Mouse (Mus musculus) right cerebral cortex, postnatal 25 days (tissue): ENCODE results near the gene Spen.

Experiments
- DNase-seq: peaks from one replicate; pipeline ENCODE4 v3.0.0; 2022

The Spen gene

DNA sequence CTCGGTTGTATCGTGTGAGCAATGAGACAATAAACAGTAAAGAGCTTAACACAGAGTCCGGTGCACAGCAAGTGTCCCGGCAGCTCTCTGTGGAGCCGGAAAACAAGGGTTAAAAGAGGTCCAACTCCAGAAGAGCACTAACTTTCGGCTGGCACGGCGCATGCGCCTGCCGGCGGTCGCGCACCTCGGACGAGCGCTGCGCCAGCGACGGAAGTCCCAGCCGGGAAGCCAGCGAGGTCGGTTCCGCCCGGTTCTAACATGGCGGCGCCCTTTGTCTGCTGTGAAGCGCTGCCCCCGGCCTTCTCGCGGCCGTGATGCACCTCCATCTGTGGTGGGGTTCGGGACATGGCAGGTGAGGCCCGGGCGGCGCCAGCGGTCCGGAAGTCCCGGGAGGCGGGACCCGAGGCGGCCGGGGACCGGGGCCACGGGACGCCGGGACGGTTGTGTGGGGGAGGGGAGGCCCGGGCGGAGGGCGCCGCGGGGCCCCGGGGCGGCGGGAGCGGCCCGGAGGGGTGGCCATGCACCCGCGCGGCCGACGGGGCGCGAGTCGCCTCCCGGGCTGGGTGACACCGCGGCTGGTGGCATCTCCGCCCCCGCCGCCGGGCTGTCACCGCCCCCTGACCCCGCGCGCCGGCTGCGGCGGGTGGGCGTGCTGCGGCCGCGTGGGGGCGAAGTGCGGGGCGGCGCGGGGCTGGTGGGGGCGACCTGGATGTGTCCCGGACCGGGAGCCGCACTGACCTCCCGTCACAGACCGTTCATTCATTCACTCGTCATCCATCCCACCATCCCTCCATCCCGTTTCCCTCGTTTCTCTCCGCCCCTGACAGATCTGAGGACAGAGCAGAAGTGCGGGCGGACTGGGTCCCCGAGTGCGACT, 93.7 kb downstream of the Spen start, which contains the start of gene Zbtb17:
Gene Zbtb17, plus strand, starts transcription at position 204 of the 877 bp plus-strand sequence.
- peak; percentile 91 for DNase-seq

DNA sequence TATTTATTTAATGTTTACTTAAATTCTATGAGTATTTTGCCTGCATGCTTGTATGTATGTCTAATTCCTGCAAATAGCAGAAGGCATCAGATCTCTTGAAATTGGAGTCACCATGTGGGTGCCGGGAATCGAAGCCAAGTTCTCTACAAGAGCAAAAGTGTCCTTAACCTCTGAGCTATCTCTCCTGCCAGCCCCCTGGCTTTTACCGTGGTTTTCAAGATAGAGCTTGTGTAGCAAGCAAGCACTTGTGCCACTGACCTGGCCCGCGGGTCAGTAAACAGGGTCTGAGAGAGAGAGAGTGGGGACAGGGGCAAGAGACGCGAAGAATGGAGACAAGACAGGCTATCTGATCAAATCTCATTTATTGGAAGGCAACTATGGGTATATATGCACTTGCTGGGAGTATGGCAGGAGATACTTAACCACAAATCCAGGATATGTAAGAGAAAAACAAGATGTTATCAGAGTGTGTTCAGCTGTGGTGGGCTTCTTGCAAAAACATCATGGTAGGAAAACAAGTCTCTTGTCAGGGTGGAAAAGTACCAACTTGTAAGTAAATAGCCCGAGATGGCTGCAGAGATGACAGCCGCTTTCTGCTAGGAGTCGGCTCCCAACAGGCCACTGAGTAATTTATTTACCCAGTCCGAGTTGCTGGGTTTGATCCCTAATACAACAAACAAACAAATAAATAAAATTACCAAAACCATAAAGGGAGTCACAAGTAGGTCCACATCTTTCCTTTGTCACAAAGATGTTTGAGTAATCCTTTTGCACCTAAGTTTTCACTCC, 94.6 kb downstream of the Spen start:
- no peak for DNase-seq

DNA sequence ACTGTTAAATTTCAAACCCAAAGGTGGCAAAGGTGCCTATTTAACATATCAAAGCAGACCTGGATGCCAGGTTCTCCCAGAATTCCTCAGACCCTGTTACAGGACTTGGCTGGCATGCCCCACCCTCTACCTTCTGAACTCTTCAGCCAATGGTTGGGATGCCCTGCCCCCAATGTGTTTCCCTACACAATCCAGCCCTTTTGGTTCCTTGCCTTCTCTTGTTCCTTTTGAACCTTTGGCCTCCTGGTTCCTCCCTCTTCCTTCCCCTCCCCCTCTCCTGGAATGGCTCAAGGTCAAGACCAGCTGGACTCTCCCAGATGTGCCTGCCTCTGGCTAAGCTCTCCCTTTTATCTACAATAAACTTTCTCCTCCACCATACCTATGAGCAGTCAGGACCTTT, 97.5 kb downstream of the Spen start:
- DNase-seq: no peak

DNA sequence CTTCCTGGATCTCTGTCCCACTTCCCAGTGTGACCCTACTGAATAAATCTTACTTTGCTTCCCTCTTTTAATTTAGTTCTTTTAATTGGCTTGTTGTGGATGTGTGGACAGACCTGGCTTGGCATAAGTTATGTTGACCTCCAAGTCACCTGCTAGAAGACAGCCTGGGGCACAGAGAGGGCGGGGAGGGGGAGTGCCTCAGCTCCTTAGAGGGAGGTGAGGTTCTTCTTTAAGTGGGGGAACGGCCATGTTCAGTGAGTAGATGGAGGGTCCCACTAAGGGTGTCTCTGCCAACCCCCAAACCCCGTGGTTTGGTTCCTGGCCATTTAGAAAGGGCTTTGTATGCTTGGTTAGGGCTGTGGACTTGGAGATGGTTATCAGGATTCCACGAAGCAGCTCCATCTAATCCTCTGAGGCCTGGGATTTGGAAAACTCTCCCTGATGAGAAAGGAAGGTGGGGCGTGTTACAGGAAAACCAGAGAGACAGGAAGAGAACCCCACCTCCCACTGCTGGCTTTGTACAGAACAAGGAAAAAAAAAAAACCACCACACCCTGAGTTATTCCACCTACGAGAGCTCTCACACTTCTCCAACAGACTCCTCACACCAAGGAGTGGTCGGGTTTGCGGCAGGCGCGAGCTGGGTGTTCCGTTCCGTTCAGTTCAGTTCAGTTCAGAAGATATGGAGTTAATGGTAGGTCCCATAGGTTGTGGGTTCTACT, 99.2 kb downstream of the Spen start:
- no peak for DNase-seq

DNA sequence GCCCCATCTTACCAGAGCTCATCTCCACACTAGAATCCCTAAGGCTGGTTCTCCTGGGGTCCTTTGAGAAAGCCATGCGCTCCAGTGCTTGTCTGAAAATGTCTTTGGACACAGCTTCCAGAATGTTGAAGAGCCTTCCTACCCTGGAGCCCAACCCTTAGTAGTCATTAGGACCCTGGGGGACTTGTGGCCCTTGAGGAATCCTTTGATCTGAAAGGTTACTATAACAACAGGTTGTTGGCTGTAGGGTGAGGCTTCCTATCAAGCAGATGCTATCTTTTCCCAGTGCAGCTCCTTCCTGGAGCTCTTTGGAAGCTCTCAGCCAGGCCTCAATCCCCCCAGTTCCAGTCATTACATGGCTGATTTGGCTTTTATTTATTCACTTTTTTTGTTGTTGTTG, 102.4 kb downstream of the Spen start, which contains the start of gene Srarp:
Gene Srarp, minus strand, starts transcription at position 132 of the 400 bp plus-strand sequence.
- no peak for DNase-seq

DNA sequence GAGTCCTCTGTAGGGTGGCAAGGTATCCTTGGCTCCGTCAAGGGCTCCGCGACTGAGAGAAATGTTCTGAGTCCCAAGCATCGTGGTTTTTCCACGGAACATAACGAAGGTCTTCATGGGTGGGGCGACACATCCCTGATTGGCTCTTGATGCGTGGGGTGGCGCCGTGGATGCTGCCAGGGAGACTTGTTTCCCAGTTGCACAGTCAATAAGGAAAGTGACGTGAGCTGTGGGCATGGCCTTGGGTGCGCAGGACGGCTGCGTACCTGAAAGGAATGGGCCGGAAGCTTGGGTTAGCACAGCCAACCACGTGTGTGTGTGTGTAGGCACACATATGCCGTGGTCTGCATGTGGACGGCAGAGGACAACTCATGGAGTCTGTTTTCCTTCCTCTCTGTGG, 105.2 kb downstream of the Spen start:
- no peak for DNase-seq

DNA sequence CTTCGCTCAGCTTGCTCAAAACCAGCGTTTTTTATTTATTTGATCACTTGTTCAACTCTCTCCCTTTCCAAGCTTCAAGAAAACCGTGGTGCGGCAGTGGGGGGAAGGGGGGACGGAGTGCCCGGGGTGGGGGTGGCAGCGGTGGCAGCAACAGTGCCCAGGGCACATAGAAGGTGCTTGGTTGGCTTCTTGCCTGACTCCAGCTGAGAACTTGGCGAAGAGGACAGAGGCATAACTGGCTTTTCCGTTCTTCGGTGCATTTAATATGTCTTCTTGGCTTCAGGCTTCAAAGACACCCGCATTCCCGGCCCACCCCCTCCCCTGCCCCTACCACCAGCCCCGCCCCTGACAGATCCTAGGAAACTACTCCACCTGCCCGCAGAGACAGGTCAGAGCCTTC, 105.7 kb downstream of the Spen start:
- no peak for DNase-seq

DNA sequence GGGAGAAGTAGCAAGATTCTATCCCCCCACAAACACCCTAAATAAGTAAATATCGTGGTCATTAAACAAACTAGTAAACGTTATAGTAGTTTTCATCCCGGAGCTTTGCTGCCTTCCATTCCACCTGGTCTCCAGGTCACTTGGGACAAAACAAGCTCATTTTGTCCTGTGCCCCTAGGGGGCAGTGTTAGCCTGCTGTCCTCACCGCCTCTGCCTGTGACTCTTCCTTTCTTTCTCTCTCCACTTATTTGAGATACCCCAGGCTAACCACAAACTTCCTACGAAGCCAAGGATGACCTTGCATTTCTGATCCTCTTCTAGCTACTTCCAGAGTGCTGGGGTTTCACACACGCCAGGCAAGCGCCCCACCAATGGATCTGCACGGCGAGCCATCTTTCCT, 107.4 kb downstream of the Spen start:
- DNase-seq: peak; percentile 49

DNA sequence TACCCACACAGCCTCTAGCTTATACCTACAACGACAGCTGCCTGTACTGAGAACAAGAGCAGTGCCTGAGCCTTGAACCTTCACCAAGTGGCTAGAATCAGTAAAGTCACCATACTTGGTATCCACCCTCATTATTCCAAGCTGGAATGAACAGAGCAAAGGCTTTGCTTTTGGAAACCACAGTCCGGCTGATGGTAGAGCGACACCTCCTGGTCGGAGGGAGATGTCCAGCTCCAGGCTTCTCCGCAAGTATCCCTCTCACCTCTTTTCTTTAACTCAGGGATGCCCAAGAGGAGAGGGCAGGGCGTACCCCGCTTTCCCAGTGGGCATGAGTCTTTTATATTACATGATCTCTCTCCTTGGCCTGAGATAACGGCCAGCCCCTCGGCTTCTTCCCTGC, 108.5 kb downstream of the Spen start:
- DNase-seq: no peak

DNA sequence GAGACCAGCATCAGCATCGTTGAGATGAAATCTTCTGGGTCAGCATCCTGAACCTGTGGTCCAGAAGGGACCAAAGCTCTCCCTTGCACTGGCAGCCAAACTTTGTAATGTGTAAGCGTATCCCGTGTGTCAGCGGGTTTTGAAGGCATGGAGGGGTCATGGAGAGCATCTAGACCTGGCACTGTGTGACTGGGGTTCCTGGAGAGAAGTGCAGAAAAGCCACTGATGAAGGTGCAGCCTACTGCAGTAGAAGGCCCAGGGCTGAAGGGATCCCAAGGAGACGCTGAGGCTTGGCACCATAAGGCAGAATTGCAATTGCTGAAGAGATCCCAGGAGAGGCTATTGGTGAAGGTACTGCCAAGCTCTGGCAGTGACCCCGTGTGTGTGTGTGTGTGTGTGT, 109.0 kb downstream of the Spen start:
- no peak for DNase-seq

DNA sequence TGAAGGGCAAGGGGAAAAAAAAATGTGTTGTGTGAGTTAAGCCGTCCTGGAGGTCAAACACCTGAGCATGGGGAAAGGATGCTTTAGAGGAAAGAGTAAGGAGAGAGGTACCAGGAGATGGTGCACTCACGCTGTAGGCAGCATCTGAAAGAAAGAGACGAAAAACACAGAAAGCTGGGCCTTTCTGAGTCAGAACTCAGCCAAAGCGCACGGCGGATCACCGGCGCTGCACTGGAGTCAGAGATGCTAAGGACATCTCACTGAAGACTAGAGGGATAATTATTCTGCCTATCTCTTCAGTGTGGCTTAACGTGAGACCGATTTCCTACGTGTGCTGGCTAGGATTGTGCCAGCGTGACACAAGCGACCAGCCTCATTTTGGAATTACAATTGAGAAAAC, 110.5 kb downstream of the Spen start:
- no peak for DNase-seq

DNA sequence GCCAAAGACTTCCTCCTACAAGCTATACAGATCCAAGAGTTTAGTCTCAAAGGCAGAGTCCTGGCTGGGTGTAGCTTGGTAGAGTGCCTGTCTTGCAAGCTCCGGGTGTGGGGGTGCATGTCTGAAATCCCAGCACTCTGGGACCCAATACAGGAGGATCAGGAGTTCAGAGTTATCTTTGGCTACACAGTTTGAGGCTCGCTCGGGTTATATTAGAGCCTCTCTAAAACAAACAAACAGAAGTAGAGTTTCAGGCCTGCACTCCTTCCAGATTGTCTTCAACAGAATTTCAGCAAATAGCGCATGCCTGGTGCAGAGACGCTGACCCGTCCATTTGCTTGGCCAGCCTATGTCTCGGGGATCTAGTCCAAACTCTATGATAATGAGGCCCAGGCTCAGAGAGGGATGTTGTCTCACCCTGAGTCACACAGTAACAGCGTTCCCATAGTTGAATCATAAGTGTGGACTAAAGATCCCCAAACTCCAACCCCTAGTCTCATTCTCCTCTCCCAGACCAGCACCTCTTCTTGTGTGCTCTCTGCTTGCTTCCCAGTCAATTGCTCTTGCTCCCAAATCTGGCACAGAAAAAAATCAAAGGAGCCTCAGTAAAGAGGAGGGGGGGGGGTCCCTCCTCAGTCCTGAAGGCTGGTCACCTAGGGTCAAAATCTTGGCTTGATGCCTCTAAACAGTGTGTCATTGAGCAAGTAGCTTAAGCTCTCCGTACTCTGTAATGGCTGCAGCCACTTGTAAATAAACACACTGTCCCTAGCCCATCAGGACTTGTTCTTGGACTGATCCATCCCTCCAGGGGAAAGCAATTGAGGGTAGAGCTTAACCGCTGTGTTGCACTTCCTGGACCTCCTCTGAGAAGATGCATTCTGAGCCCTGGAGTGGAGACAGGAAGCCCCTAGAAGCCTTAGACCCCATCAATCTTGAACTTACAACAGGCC, 111.3 kb downstream of the Spen start:
- DNase-seq: no peak

DNA sequence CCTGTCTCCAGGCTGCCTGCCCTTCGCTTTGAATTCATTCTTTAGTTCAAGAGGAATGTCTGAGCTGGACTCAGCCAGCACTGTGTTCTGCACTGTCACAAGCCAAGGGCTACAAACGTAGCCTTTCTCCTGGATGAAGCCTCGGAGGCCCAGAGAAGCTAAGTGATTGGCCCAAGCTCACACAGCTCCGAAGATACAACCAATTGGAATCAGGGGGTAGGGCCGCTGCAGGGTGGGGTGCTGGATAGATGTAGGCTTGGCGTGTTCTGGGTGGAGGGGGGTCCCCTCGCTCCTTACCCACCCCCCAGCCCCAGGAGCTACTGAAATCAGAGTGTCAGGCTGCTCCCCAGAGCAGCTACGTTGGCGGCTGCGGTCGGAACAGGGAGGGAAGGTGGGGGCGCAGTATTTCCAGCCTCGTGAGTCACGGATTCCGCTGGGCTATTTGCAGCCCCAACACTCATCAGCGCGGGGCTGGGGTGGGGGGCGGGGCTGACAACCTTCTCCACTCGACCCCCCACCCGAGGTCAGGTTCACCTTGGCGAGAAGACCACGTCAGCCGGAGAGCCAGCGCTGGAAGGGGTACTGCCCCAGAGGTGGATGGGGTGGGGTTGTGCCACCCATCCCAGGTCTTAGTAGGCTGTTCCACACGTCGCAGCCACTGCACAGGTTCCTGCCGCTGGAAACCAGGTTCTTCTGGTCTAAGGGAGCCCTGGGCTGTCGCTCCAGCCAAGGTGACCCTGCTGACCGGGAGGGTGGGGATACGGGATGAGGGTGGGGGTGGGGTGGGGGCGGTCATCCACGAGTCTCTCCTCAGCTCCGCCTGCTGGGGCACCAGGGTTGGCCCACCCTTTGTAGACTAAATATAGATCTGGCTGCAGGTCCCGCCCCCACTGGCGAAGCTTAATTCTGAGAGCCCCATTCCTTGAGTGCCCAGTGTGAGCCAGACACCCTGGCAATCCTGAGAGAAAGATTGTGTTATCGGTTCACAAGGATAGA, 112.6 kb downstream of the Spen start:
- peak; percentile 79 for DNase-seq

DNA sequence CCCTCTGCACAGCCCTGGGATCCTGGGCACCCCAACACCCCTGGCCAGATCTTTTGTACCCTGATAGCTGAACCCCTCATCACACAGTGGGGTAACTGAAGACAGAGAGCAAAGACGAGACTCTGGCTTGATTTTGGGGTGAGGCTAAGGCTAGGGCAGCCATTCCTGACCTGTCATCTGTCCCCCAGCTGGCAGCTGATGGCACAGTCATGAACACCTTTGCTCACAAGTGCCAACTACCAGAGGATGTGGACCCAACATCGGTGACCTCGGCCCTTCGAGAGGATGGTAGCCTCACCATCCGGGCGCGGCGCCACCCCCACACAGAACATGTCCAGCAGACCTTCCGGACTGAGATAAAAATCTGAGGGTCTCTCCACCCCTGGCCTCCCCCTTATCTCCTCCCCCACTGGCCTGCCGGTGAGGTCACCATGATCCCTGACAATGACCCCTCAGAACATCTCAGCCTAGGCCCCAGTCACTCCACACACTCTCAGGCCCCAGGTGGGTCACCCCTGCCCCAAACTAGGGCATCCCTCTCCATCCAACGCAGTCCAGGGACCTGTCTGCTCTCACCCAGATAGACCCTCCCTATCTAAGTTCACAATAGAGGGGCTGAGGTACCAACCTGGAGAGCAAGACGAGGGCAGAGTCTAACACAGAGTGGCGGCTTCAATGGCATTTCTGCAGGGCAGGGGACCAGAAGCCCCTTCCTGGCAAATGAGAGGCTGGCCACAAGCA, 114.5 kb downstream of the Spen start:
- DNase-seq: no peak

DNA sequence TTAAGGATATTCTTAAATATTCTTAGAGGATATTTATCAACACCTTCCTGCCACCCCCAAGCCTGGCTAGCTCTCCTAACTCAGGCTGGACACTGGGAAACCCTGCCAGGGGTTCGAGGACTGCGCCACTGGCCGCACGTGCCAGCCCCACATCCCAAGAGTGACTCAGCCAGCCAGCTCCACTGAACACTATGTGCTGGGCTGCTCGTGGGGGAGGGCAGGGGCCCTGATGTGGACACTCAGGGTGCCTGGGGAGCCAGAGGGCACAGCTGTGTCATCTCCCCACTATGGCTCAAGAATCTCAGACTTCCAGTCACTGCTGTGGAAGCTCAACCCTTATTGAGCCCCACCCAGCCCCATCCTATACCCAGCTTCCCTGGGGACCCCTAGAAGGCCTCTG, 115.1 kb downstream of the Spen start:
- DNase-seq: no peak

DNA sequence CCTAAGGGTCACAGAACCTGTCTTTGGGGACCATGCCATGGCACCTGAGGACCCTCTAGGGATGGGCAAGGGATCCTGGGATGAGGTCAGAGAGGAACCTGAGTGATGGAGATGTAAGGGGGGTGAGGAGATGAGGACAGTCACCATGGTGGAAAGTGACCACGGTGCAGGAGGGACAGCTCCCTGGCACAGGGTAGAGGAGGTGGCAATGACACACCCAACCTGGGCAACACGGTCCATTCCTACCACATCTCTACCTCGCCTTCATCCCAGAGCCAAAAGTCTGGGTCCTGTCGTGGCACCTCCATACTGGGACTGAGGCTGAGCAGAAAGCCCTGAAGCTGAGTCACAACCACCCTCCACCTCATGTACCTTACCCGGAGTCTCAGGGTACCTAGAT, 115.6 kb downstream of the Spen start:
- DNase-seq: no peak

DNA sequence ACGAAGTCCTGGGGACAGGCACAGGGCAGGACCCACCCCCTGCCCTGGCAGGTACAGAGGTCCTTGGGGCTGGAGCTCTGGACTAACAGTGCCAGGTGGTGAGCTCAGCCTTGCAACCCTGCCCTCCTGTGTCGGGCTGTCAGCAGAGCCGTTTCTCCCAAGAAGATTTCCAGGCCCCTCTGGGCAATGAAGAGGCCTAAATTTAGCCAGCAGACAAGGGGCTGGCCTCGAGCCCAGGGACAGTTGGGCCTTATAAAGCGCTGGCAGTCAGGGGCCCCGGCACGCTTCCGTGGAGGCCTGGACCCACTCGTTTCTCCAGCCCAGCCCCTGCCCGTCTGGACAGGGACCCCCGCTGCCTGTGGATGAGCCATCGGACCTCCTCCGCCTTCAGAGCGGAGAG, 117.0 kb downstream of the Spen start:
- no peak for DNase-seq

DNA sequence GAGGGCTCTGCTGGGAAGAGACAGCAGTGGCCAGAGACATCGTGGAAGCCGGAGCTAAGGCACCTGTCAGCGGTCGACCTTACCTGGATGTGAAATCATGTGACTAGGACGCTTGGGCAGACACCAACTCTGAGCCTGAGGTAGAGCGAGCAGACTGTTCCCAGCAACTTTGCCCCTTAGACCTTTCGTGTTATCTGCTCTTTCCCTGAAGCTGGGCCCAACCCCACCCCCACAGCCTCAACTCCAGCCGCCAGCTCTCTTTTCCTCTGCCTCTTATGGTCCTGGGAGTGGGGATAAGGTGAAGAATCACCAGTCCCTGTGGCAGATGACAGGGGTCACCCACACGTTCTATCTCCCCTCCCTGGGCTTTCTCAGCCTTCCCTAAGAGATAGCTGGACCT, 117.5 kb downstream of the Spen start:
- no peak for DNase-seq

DNA sequence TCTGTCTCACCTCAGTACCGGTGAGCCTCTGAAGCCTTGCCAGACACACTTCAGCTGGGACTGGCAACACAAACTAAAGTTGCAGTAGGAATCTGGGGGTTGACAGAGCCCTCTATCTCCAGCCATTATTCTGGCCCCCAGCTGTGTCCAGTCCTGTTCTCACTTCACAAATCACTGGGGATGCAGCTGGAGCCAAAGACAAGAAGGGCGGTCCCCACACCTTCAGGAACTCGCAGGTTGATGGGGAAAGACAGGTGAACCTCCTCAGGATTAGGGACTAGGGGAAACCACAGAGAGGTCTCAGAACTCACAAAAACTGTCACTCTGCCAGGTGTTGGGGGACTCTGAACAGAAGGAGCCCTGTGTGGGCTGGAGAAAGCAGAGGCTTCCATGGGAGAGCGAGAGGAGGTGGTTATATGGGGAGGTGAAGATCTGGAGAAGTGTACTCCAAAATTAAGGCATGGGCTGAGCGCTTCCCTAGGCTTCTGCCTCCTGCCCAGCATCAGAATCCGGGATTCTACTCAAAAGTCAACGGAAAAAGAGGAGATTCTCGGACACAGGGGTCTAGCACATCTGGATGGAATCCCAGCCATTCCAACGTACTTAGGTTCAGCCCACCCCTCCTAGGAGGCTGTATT, 118.1 kb downstream of the Spen start, which contains the start of gene Hspb7:
Gene Hspb7, plus strand, starts transcription at position 588 of the 638 bp plus-strand sequence.
- no peak for DNase-seq
